Mouse (Mus musculus) limb, embryonic 11.5 days (tissue): ENCODE measurements around the gene Ier2. TPM values are rescaled to one million over a fixed set of nuclear protein-coding genes. Genes with fewer than 3 reads are reported as not detected.
"Not testable (repeated sequence)": the region's sequence is repeated elsewhere in the genome, so short reads cannot be mapped to it uniquely, and the experiment has no call there.

Experiments
- ATAC-seq: fragments of 200-750 bp; cut with Nextera tagmentation; 2 replicates; pipeline ENCODE4 v1.8.0; 2017; ENCODE audit warnings: low read depth; ENCODE audit not compliant: insufficient number of reproducible peaks, low FRiP score, low TSS enrichment
- DNase-seq: peaks from one replicate; pipeline ENCODE4 v3.0.0-alpha.2; 2015; ENCODE audit warnings: low spot score
- H3K27ac ChIP-seq: fragments of 300-500 bp; sonication (generic); replicated peaks from 2 replicates; pipeline ENCODE4 v1.5.1; 2014; ENCODE audit warnings: low read depth, mild to moderate bottlenecking, low read length
- H3K27me3 ChIP-seq: fragments of 300-500 bp; sonication (generic); 2 replicates; pipeline ENCODE4 v1.6.1; 2014; ENCODE audit warnings: mild to moderate bottlenecking, low read length, mixed read lengths; ENCODE audit not compliant: control insufficient read depth, insufficient read depth
- H3K36me3 ChIP-seq: fragments of 300-500 bp; sonication (generic); 2 replicates; pipeline ENCODE4 v1.6.1; 2014; ENCODE audit warnings: mild to moderate bottlenecking, low read length, moderate library complexity, mixed read lengths; ENCODE audit not compliant: control insufficient read depth, insufficient read depth
- H3K4me1 ChIP-seq: fragments of 300-500 bp; sonication (generic); 2 replicates; pipeline ENCODE4 v1.6.1; 2014; ENCODE audit warnings: low read length, mixed read lengths; ENCODE audit not compliant: control insufficient read depth, insufficient read depth
- H3K4me2 ChIP-seq: fragments of 300-500 bp; sonication (generic); 2 replicates; pipeline ENCODE4 v1.6.1; 2014; ENCODE audit warnings: low read depth, mild to moderate bottlenecking, moderate library complexity; ENCODE audit not compliant: severe bottlenecking
- H3K4me3 ChIP-seq: fragments of 300-500 bp; sonication (generic); 2 replicates; pipeline ENCODE4 v1.5.1; 2014; ENCODE audit warnings: low read depth, low read length
- H3K9ac ChIP-seq: fragments of 300-500 bp; sonication (generic); 2 replicates; pipeline ENCODE4 v1.6.1; 2014; ENCODE audit warnings: mild to moderate bottlenecking, low read length
- H3K9me3 ChIP-seq: fragments of 300-500 bp; sonication (generic); 2 replicates; pipeline ENCODE4 v1.6.1; 2016; ENCODE audit warnings: low read length; ENCODE audit not compliant: control insufficient read depth
- WGBS: fragments of 180-500 bp; shearing (Covaris S2); extraction: QIAGEN DNeasy Blood & Tissue Kit; methylation state at CpG from one replicate; pipeline ENCODE4 v1.1.7; 2014; 5-methylcytosine and 5-hydroxymethylcytosine counted together
- polyA plus RNA-seq: library from polyadenylated mRNA; unstranded; fragments of >200 nt; fragmentation: Nextera tagmentation; extraction: Ambion mirVana; gene quantifications from 2 replicates; pipeline ENCODE4 v1.2.1, GENCODE M21; 2014

Gene Ier2
- polyA plus RNA-seq, 1 experiment from 2014 or later = 149 TPM

DNA sequence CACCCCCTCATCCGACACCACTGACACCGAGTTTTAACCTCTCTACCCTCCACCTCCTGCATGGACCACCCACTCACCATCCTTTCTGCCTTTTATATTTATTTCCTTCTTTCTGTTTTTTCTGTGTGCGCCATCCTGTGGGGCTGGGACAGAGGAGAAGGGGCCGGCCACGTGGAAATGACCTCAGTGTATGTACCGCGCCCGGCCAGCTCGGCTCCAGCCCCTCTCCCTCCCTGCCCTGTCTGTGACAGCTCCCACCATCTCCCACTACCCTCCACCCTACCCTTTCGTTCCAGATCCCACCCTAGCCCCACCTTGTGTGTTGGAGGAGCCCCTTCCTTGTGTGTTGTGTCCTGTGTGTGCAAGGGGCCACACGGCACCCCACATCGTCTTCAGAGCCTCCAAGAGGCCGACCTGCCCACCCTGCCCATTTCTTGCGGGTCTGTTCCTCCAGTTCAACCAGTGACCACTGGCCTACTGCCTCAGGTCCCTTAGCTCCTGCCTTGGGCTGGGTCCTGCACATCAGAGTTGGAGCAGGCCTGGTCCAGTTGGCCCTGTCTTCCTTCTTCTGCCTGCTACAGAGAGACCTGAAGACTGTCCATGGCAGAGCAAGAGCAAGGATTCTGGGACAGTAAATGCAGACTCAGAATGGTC is 27.1 kb downstream of the Ier2 start:
- no peak overlapping the region for H3K4me2 ChIP-seq
- H3K9ac ChIP-seq = peak overlapping the region; percentile 17; the same call in 1 of the 2 replicates
- H3K4me3 ChIP-seq = no peak overlapping the region
- peaks cover 26% of the 10 kb centered on the region for H3K4me1 ChIP-seq
- no peaks in the 10 kb centered on the region for H3K27me3 ChIP-seq
- DNase-seq (no peak), ATAC-seq (no peak)
- 70% methylated on average over 14 of the region's 14 CpGs for WGBS
- H3K9me3 ChIP-seq = no peaks in the 10 kb centered on the region
- no peak overlapping the region; the same call in 1 of the 2 replicates for H3K27ac ChIP-seq
- H3K36me3 ChIP-seq = no peaks in the 10 kb centered on the region

DNA sequence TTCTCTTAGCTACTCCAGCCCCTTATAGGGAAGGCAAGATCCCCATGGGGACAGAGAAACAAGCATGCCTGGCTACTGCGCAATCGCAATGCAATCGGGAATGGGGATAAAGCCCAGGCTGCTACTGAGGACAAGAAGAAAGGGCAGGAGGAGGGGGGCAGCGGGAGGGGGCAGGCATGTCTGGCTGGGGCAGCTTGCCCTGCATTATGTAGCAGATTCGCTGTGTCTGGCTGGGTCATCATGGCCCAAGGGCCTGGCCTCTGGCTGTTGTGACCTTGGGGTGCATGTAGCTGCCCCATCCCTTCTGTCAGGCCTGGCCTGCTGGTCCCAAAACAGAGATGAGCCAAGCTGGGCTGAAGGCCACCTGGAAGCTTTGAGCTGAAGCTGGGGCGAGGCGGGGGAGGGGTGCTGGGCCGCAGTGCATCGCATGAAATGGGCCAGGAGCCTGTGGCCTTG is 27.8 kb downstream of the Ier2 start:
- Histone ChIP-seq H3K4me1 (peaks cover 26% of the 10 kb centered on the region), H3K4me3 (no peak overlapping the region), H3K9me3 (no peaks in the 10 kb centered on the region), H3K36me3 (no peaks in the 10 kb centered on the region), H3K9ac (no peak overlapping the region), H3K27ac (no peak overlapping the region; the same call in 1 of the 2 replicates), H3K27me3 (no peaks in the 10 kb centered on the region), H3K4me2 (no peak overlapping the region)
- WGBS = 50% methylated on average over 9 of the region's 9 CpGs
- ATAC-seq (no peak), DNase-seq (no peak)

DNA sequence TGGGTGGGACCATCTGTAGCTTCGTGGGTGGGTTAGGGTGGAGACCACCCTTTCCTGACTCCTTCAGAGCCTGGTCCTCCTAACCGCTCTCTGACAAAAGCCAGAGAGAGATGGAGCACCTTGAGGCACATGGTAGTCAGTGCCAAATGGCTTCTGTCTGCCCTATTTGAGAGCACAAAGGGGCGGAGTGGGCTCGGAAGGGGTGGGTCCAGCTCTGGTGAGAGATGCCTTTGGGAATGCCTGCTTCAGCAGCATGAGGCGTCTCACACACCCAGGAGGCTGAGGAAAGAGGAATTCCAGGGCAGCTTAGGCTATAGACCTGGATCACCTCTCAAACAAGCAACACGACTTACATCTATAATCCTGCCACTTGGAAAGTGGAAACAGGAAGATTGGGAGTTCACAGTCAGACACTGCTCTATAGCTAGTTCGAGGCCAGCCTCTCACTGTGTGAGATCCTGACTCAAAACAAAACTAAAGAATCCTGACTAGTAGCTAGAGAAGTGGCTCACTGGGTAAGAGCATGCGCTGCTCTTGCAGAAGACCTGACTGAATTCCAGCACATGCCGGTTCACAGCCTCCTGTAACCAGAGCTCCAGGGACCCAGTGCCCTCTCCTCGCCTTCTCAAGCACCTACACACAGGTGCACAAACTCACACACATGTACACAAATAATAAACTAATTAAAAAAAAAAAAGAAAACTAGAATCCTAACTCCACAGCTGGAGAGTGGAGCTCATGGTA is 28.6 kb downstream of the Ier2 start:
- no peak overlapping the region for H3K4me3 ChIP-seq
- 38% methylated on average over 10 of the region's 10 CpGs for WGBS
- peaks cover 26% of the 10 kb centered on the region for H3K4me1 ChIP-seq
- ATAC-seq (no peak), DNase-seq (no peak)
- no peaks in the 10 kb centered on the region for H3K9me3 ChIP-seq
- H3K9ac ChIP-seq = no peak overlapping the region
- H3K27me3 ChIP-seq = no peaks in the 10 kb centered on the region
- H3K27ac ChIP-seq = no peak overlapping the region
- no peak overlapping the region for H3K4me2 ChIP-seq
- H3K36me3 ChIP-seq = no peaks in the 10 kb centered on the region

DNA sequence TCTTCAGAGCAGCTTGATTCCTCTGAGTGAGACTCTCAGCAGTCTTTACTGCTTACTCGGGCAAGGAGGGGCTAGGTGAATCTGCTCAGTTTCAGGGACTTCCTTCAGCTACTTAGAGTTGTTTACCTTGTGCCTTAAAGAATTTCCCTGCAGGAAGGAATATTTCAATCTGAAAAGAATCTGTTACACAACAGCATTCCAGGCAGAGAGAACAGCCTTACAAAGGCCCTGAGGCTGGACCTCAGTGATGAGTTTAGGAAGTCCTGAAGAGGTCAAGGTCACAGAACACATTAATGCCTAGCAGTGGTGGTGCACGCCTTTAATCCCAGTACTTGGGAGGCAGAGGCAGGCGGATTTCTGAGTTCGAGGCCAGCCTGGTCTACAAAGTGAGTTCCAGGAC is 30.8 kb downstream of the Ier2 start:
- 96% methylated on average over 4 of the region's 4 CpGs for WGBS
- DNase-seq (no peak), ATAC-seq (no peak)
- no peaks in the 10 kb centered on the region for H3K27me3 ChIP-seq
- no peak overlapping the region for H3K4me3 ChIP-seq
- no peak overlapping the region for H3K4me2 ChIP-seq
- H3K9ac ChIP-seq = no peak overlapping the region
- H3K9me3 ChIP-seq = no peaks in the 10 kb centered on the region
- H3K36me3 ChIP-seq = no peaks in the 10 kb centered on the region
- peaks cover 15% of the 10 kb centered on the region for H3K4me1 ChIP-seq
- no peak overlapping the region for H3K27ac ChIP-seq

DNA sequence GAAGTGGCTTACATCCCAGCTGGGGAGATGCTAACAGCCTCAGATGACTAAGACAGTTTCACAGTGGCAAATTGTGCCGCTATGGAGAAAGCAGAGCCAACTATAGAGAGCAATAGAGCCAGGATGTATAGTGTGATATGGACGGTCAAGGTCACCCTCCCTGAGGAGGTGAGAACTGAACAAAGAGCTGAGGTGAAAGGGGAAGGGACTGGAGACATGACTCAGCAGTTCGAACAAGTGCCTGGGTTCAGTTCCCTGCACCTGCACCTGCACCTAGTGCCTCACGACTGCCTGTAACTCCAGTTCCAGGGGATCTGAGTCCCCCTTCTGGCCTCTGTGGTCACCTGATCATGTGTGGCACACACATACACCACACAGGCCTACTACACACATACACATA is 32.5 kb downstream of the Ier2 start:
- H3K9me3 ChIP-seq = no peaks in the 10 kb centered on the region
- H3K36me3 ChIP-seq = no peaks in the 10 kb centered on the region
- no peaks in the 10 kb centered on the region for H3K27me3 ChIP-seq
- H3K4me3 ChIP-seq = no peak overlapping the region
- 76% methylated on average over 4 of the region's 4 CpGs for WGBS
- no peak overlapping the region for H3K4me2 ChIP-seq
- H3K27ac ChIP-seq = no peak overlapping the region
- ATAC-seq (no peak), DNase-seq (no peak)
- peaks cover 6% of the 10 kb centered on the region for H3K4me1 ChIP-seq
- H3K9ac ChIP-seq = no peak overlapping the region

DNA sequence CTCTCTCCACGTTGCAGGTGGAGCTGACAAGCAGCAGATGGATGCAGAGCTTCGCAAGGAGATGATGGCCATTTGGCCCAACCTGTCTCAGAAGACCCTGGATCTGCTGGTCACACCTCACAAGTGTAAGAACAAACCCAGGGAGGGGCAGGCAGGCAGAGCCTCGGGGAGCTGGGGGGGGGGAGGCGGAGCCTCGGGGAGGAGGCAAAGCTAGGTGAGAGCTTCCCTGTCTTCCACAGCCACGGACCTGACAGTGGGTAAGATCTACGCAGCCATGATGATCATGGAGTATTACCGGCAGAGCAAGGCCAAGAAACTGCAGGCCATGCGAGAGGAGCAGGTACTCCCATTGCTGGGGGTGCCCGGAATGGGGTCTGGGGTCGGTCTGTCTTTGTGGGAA is 33.1 kb downstream of the Ier2 start:
- H3K9ac ChIP-seq = no peak overlapping the region
- H3K4me2 ChIP-seq = no peak overlapping the region
- 54% methylated on average over 11 of the region's 11 CpGs for WGBS
- DNase-seq (no peak), ATAC-seq (no peak)
- H3K4me1 ChIP-seq = peaks cover under 1% of the 10 kb centered on the region
- no peaks in the 10 kb centered on the region for H3K27me3 ChIP-seq
- no peak overlapping the region for H3K4me3 ChIP-seq
- no peaks in the 10 kb centered on the region for H3K9me3 ChIP-seq
- no peaks in the 10 kb centered on the region for H3K36me3 ChIP-seq
- H3K27ac ChIP-seq = no peak overlapping the region

DNA sequence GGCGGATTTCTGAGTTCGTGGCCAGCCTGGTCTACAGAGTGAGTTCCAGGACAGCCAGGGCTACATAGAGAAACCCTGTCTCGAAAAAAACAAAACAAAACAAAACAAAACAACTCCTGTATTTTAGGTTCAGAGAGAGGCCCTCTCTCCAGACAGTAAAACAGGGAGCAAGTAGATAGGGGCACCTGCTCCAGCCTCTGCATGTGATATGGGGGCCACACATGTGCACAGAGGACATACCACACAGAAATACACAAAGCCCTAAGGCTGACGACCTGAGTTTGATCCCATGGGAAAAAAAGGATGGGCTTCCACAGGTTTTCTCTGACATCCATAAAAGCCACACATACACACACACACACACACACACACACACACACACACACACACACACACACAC is 39.2 kb downstream of the Ier2 start:
- WGBS = 79% methylated on average over 4 of the region's 4 CpGs
- not testable (repeated sequence) for H3K9me3 ChIP-seq, H3K4me1 ChIP-seq, H3K27me3 ChIP-seq, H3K27ac ChIP-seq, H3K4me2 ChIP-seq, H3K4me3 ChIP-seq, ATAC-seq, H3K9ac ChIP-seq, DNase-seq, H3K36me3 ChIP-seq

DNA sequence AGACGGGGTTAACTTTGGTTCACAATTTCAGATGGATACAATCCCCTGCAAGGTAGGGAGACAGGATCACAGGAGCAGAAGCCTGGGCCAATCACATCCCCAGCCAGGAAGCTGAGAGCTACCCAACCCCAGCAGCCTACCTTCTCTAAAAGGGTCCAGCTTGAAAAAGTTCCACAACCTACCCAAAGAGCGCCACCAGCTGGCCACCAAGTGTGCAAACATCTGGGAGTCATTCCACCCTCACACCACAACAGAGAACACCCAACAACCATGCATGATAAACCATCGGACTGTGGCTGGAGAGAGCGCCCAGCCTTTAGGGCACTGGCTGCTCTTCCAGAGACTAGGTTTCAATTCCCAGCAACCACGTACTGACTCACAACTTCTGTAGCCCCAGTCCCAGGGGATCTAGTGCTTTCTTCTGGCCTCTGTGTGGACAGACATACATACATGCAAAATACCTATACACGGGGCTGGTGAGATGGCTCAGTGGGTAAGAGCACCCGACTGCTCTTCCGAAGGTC is 41.5 kb downstream of the Ier2 start:
- no peak for ATAC-seq
- Histone ChIP-seq H3K4me2 (no peak overlapping the region), H3K27me3 (no peaks in the 10 kb centered on the region), H3K9me3 (no peaks in the 10 kb centered on the region), H3K36me3 (no peaks in the 10 kb centered on the region), H3K4me3 (no peak overlapping the region), H3K27ac (no peak overlapping the region), H3K9ac (no peak overlapping the region), H3K4me1 (peaks cover 1% of the 10 kb centered on the region; the same call in 1 of the 2 replicates)
- WGBS = 78% methylated on average over 8 of the region's 8 CpGs
- DNase-seq = no peak
